ENCODE assay signal across 12 mouse cellular contexts in the genomic region with DNA sequence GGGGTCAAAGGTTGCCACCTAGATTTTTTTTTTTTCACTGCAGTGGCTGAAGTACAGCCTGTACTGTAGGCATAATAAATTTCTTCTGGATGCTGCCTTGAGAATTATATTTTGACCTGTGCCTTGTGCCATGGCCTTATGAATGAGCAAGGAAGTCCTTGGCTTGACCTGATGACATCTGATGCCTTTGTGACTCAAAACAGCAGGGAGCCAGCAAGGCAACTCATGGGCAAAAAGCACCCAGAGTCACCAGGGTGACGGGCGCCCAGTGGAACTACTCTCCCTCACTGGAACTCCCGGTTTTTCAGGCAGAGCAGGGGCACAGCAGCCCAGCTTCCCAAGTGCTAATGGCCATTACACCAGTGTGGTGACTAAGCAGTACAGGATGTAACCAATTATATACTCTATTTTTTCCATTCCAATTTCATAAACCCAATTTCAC. TPM values are rescaled to one million over a fixed set of nuclear protein-coding genes. Genes with fewer than 3 reads are reported as not detected.
A peak's percentile ranks its signal among the peaks of the same experiment; 100 is the strongest.
DNase-seq lines count a peak whose midpoint lies in the region; ATAC-seq and TF ChIP-seq lines count a peak whose summit lies in the region.
"Had no signal": no experiment of that assay in that cellular context is flagged by ENCODE, and none has a peak within 500 bp of the region (broad histone marks: within the 10 kb centered on the region; RNA-seq: fewer than 3 reads in every experiment).

No protein-coding gene starts in this region.

- WGBS in midbrain, embryonic 11.5 days = 84% methylated on average over 3 of the region's 3 CpGs
- WGBS in midbrain, embryonic 16.5 days = 79% methylated on average over 3 of the region's 3 CpGs
- 79% methylated on average over 3 of the region's 3 CpGs for WGBS in heart, embryonic 10.5 days
- whole genome bisulfite sequencing in hindbrain, postnatal 0 days = 77% methylated on average over 3 of the region's 3 CpGs

- no peak for TF ChIP-seq CTCF in gastrocnemius, adult 2 months (IDR thresholded peaks at IDR 0.05)
- no peak for TF ChIP-seq CTCF in hindbrain, postnatal 0 days (IDR thresholded peaks at IDR 0.05; ENCODE audit: low read depth)

- no peaks in the 10 kb centered on the region for H3K9me3 ChIP-seq in midbrain, embryonic 11.5 days (ENCODE audit: control insufficient read depth, low read length)
- H3K9me3 ChIP-seq in midbrain, embryonic 16.5 days (replicated peaks; ENCODE audit: control insufficient read depth, low read length, poor library complexity, severe bottlenecking) = no peaks in the 10 kb centered on the region
- H3K9me3 ChIP-seq in heart, embryonic 10.5 days = no peaks in the 10 kb centered on the region
- no peaks in the 10 kb centered on the region for H3K9me3 ChIP-seq in hindbrain, postnatal 0 days (ENCODE audit: low read length)
- H3K9me3 ChIP-seq: limb, embryonic 10.5 days had no signal

- no peaks in the 10 kb centered on the region for H3K36me3 ChIP-seq in midbrain, embryonic 11.5 days (ENCODE audit: control insufficient read depth, insufficient read depth, low read length)
- no peaks in the 10 kb centered on the region for H3K36me3 ChIP-seq in midbrain, embryonic 16.5 days (ENCODE audit: control insufficient read depth, insufficient read depth, low read length)
- H3K36me3 ChIP-seq in heart, embryonic 10.5 days = peaks cover 5% of the 10 kb centered on the region; the same call in 1 of the 2 replicates
- no peaks in the 10 kb centered on the region for H3K36me3 ChIP-seq in hindbrain, postnatal 0 days (ENCODE audit: insufficient read depth, low read length)

- no peak overlapping the region for H3K4me3 ChIP-seq in gastrocnemius, adult 2 months
- H3K4me3 ChIP-seq in midbrain, embryonic 11.5 days (ENCODE audit: low read depth, low read length) = no peak overlapping the region
- no peak overlapping the region for H3K4me3 ChIP-seq in midbrain, embryonic 16.5 days (ENCODE audit: low read depth, low read length)
- H3K4me3 ChIP-seq in heart, embryonic 10.5 days = no peak overlapping the region
- no peak overlapping the region for H3K4me3 ChIP-seq in hindbrain, postnatal 0 days (ENCODE audit: low read length)
- H3K4me3 ChIP-seq: limb, embryonic 10.5 days had no signal

- no peak for DNase-seq in gastrocnemius, adult 2 months
- no peak for DNase-seq in gastrocnemius, postnatal 25 days
- peak; percentile 68 for DNase-seq in midbrain, embryonic 11.5 days (ENCODE audit: low spot score, missing footprints)
- peak; percentile 34 to 73 for DNase-seq in kidney, postnatal 25 days
- no peak for DNase-seq in spleen, adult 12 weeks (ENCODE audit: low spot score)
- no peak for DNase-seq in heart, embryonic 10.5 days (ENCODE audit: low spot score)
- no peak for DNase-seq in hindbrain, postnatal 0 days (ENCODE audit: low spot score)
- DNase-seq: cerebellum, adult 8-10 months had no signal

- H3K27ac ChIP-seq in gastrocnemius, adult 2 months = peak overlapping the region; percentile 83
- H3K27ac ChIP-seq in midbrain, embryonic 11.5 days (ENCODE audit: low read depth, low read length) = no peak overlapping the region
- no peak overlapping the region for H3K27ac ChIP-seq in midbrain, embryonic 16.5 days (ENCODE audit: low read length)
- no peak overlapping the region for H3K27ac ChIP-seq in heart, embryonic 10.5 days
- no peak overlapping the region for H3K27ac ChIP-seq in hindbrain, postnatal 0 days
- H3K27ac ChIP-seq: limb, embryonic 10.5 days; macrophage had no signal

- H3K9ac ChIP-seq in midbrain, embryonic 11.5 days (ENCODE audit: low read length) = no peak overlapping the region
- no peak overlapping the region for H3K9ac ChIP-seq in midbrain, embryonic 16.5 days (ENCODE audit: low read depth, low read length)
- no peak overlapping the region for H3K9ac ChIP-seq in hindbrain, postnatal 0 days (replicated peaks; ENCODE audit: low read length)

- H3K27me3 ChIP-seq in midbrain, embryonic 11.5 days (ENCODE audit: control insufficient read depth, insufficient read depth, low read length) = no peaks in the 10 kb centered on the region
- H3K27me3 ChIP-seq in midbrain, embryonic 16.5 days (ENCODE audit: control insufficient read depth, insufficient read depth, low read depth, low read length) = no peaks in the 10 kb centered on the region
- H3K27me3 ChIP-seq in heart, embryonic 10.5 days (ENCODE audit: insufficient read depth, poor library complexity, severe bottlenecking) = no peaks in the 10 kb centered on the region
- no peaks in the 10 kb centered on the region for H3K27me3 ChIP-seq in hindbrain, postnatal 0 days (ENCODE audit: insufficient read depth, low read length)

- no peaks in the 10 kb centered on the region for H3K4me1 ChIP-seq in midbrain, embryonic 11.5 days (ENCODE audit: control insufficient read depth, insufficient read depth, low read length)
- 0 out of 2 replicates have a peak, but pooled peaks cover 8% of the 10 kb centered on the region for H3K4me1 ChIP-seq in midbrain, embryonic 16.5 days (ENCODE audit: control insufficient read depth, insufficient read depth, low read length)
- peaks cover 30% of the 10 kb centered on the region for H3K4me1 ChIP-seq in heart, embryonic 10.5 days
- H3K4me1 ChIP-seq in hindbrain, postnatal 0 days (ENCODE audit: insufficient read depth, low read length) = peaks cover 17% of the 10 kb centered on the region

- intact Hi-C loops in gastrocnemius, adult 2 months (cut with DNase I) = no loop called here

- no peak for ATAC-seq in midbrain, embryonic 11.5 days (ENCODE audit: low FRiP score)
- ATAC-seq in midbrain, embryonic 16.5 days = no peak
- ATAC-seq in hindbrain, postnatal 0 days = no peak
- ATAC-seq: hindbrain, embryonic 16.5 days had no signal

- no peak overlapping the region for H3K4me2 ChIP-seq in midbrain, embryonic 11.5 days
- no peak overlapping the region for H3K4me2 ChIP-seq in midbrain, embryonic 16.5 days (ENCODE audit: low read length)
- no peak overlapping the region for H3K4me2 ChIP-seq in hindbrain, postnatal 0 days (ENCODE audit: low read depth, low read length)

RNA-seq across cellular contexts. Expression of gene Foxo3, which starts 45.4 kb away (rescaled TPM):
- total RNA-seq in gastrocnemius, adult 2 months (2021) = 10 to 100 TPM; 25.7 to 40.5 TPM
- total RNA-seq in gastrocnemius, postnatal 25 days (2021) = 10 to 100 TPM; 21.6 to 22.6 TPM
- polyA plus RNA-seq in midbrain, embryonic 11.5 days (2014; fragmentation: Nextera tagmentation; extraction: Ambion mirVana) = 4.0 and 4.6 TPM in 2 replicates
- polyA plus RNA-seq in midbrain, embryonic 16.5 days (2015; fragmentation: Nextera tagmentation; extraction: Ambion mirVana) = 3.8 TPM in 2 replicates
- 3.4 and 4.3 TPM in 2 replicates for polyA plus RNA-seq in heart, embryonic 10.5 days (2016; fragmentation: Nextera tagmentation; extraction: Ambion mirVana)
- total RNA-seq in hindbrain, postnatal 0 days (2014; rRNA removed) = 54.7 and 59.2 TPM in 2 replicates
- polyA plus RNA-seq in hindbrain, postnatal 0 days (2015; fragmentation: Nextera tagmentation; extraction: Ambion mirVana) = 8.4 and 8.6 TPM in 2 replicates

Comparison
In these comparisons a context has a peak if more than half of its experiments do, and no peak if none do; other contexts are left out.
1. DNase-seq: peak in midbrain, embryonic 11.5 days (single experiment) and kidney, postnatal 25 days (2 of 2); none in gastrocnemius, adult 2 months (single experiment), gastrocnemius, postnatal 25 days (single experiment), spleen, adult 12 weeks (single experiment), heart, embryonic 10.5 days (single experiment) and hindbrain, postnatal 0 days (single experiment).